Mouse (Mus musculus) neural tube, embryonic 15.5 days (tissue): Measurements from ENCODE around the gene Supt7l. TPM values are rescaled to one million over a fixed set of nuclear protein-coding genes. Genes with fewer than 3 reads are reported as not detected.

Source experiments
- ATAC-seq: fragments of 200-750 bp; cut with Nextera tagmentation; 2 replicates; pipeline ENCODE4 v1.8.0; 2017; ENCODE audit warnings: mild to moderate bottlenecking, moderate TSS enrichment, moderate library complexity; ENCODE audit not compliant: low FRiP score
- H3K27ac ChIP-seq: fragments of 300-500 bp; sonication (generic); replicated peaks from 2 replicates; pipeline ENCODE4 v1.5.1; 2015; ENCODE audit warnings: mild to moderate bottlenecking, inconsistent platforms
- H3K27me3 ChIP-seq: fragments of 300-500 bp; sonication (generic); replicated peaks from 2 replicates; pipeline ENCODE4 v1.6.1; 2015; ENCODE audit warnings: inconsistent platforms
- H3K36me3 ChIP-seq: fragments of 300-500 bp; sonication (generic); 2 replicates; pipeline ENCODE4 v1.6.1; 2015; ENCODE audit warnings: inconsistent platforms
- H3K4me1 ChIP-seq: fragments of 300-500 bp; sonication (generic); 2 replicates; pipeline ENCODE4 v1.6.1; 2015; ENCODE audit warnings: inconsistent platforms
- H3K4me2 ChIP-seq: fragments of 300-500 bp; sonication (generic); 2 replicates; pipeline ENCODE4 v1.6.1; 2015; ENCODE audit warnings: inconsistent platforms, mild to moderate bottlenecking, moderate library complexity
- H3K4me3 ChIP-seq: fragments of 300-500 bp; sonication (generic); replicated peaks from 2 replicates; pipeline ENCODE4 v1.5.1; 2015; ENCODE audit warnings: mild to moderate bottlenecking, inconsistent platforms
- H3K9ac ChIP-seq: fragments of 300-500 bp; sonication (generic); replicated peaks from 2 replicates; pipeline ENCODE4 v1.6.1; 2015; ENCODE audit warnings: mild to moderate bottlenecking, inconsistent platforms
- H3K9me3 ChIP-seq: fragments of 300-500 bp; sonication (generic); replicated peaks from 2 replicates; pipeline ENCODE4 v1.6.1; 2016; ENCODE audit warnings: inconsistent platforms
- WGBS: fragments of 180-500 bp; shearing (Covaris S2); methylation state at CpG from one replicate; pipeline ENCODE4 v1.1.7; 2015; ENCODE audit warnings: mixed read lengths; 5-methylcytosine and 5-hydroxymethylcytosine counted together
- polyA plus RNA-seq: library from polyadenylated mRNA; unstranded; fragments of >200 nt; fragmentation: Nextera tagmentation; extraction: Ambion mirVana; gene quantifications from 2 replicates; pipeline ENCODE4 v1.2.1, GENCODE M21; 2015

Gene Supt7l
- polyA plus RNA-seq, 1 experiment from 2014 or later: 25.5 TPM

GRCm38 (mm10) chr5:31559401-31559800, 31.8 kb upstream of the Supt7l start:
- H3K27me3 ChIP-seq: no peaks in the 10 kb centered on the region
- H3K4me2 ChIP-seq: no peak overlapping the region
- no peak for ATAC-seq
- no peak overlapping the region for H3K27ac ChIP-seq
- no peak overlapping the region for H3K9ac ChIP-seq
- H3K36me3 ChIP-seq: peaks cover 47% of the 10 kb centered on the region
- WGBS: 11% methylated on average over 1 of the region's 1 CpGs
- H3K9me3 ChIP-seq: no peaks in the 10 kb centered on the region
- no peaks in the 10 kb centered on the region for H3K4me1 ChIP-seq
- H3K4me3 ChIP-seq: no peak overlapping the region

- Histone ChIP-seq H3K4me2 (no peak overlapping the region), H3K4me3 (no peak overlapping the region), H3K4me1 (no peaks in the 10 kb centered on the region), H3K27me3 (no peaks in the 10 kb centered on the region), H3K36me3 (peaks cover 81% of the 10 kb centered on the region), H3K9me3 (no peaks in the 10 kb centered on the region), H3K9ac (no peak overlapping the region), H3K27ac (no peak overlapping the region)
- 89% methylated on average over 2 of the region's 2 CpGs for WGBS
- no peak for ATAC-seq
Measured at GRCm38 (mm10) chr5:31535228-31535627, 7.6 kb upstream of the Supt7l start.

DNA sequence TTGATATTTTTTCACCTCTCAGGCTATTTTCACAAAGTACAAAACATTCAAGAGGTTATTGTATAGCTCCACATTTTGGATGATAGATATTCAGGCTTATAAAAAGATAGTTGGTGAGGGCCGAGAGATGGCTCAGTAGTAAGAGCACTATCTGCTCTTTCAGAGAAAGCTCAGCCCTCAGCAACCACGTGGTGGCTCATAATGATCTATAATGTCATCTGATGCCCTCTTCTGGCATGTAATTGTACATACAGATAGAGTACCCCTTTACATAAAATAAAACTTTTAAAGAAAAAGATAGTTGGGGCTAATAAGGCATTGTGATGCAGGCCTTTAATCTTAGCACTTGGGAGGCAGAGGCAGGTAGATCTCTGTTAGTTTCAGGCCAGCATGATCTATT, 953 bp upstream of the Supt7l start:
- H3K36me3 ChIP-seq: peaks cover 44% of the 10 kb centered on the region
- H3K4me3 ChIP-seq: no peak overlapping the region
- H3K9ac ChIP-seq: no peak overlapping the region
- peak overlapping the region; percentile 97; the same call in 1 of the 2 replicates for H3K4me2 ChIP-seq
- WGBS: 62% methylated on average over 2 of the region's 2 CpGs
- H3K27ac ChIP-seq: no peak overlapping the region
- peaks cover 46% of the 10 kb centered on the region for H3K4me1 ChIP-seq
- no peaks in the 10 kb centered on the region for H3K27me3 ChIP-seq
- no peaks in the 10 kb centered on the region for H3K9me3 ChIP-seq
- ATAC-seq: no peak

DNA sequence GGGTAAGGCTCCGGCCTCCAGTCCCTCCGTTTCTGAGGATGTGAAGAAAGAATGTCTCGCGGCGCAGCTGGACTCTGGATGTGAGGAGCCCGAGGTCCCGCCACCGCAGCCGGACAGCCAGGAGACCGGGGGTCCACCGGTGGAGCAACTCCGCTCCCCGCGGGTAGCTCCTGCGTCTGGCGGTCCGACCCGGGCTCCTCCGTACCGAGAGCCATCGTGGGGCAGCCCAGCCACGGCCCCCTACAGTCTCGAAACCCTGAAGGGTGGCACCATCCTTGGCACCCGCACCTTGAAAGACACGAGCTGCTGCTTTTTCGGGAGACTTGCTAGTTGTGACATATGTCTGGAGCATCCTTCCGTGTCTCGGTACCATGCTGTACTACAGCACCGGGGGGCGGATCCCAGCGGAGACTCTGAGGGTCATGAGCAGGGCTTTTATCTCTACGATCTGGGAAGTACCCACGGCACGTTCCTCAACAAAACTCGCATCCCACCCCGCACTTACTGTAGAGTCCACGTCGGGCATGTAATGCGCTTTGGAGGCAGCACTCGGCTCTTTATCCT, 408 bp downstream of the Supt7l start:
- Histone ChIP-seq H3K9ac (peak overlapping the region; percentile 86), H3K36me3 (peaks cover 41% of the 10 kb centered on the region), H3K4me3 (peak overlapping the region; percentile 95), H3K27me3 (no peaks in the 10 kb centered on the region), H3K4me2 (peak overlapping the region; percentile 97), H3K27ac (peak overlapping the region; percentile 88), H3K4me1 (peaks cover 46% of the 10 kb centered on the region), H3K9me3 (no peaks in the 10 kb centered on the region)
- ATAC-seq: peak; percentile 76
- 4% methylated on average over 40 of the region's 40 CpGs for WGBS

- H3K4me2 ChIP-seq: peak within 1 kb of the TSS; percentile 97
- H3K36me3 ChIP-seq: peaks cover 37% of the 10 kb centered on the region
- peak within 1 kb of the TSS; percentile 88 for H3K27ac ChIP-seq
- under 1% methylated on average over 28 of the region's 28 CpGs for WGBS
- peak within 1 kb of the TSS; percentile 86 for H3K9ac ChIP-seq
- H3K4me1 ChIP-seq: peaks cover 46% of the 10 kb centered on the region
- H3K4me3 ChIP-seq: peak within 1 kb of the TSS; percentile 95
- no peaks in the 10 kb centered on the region for H3K9me3 ChIP-seq
- ATAC-seq: peak; percentile 93
- no peaks in the 10 kb centered on the region for H3K27me3 ChIP-seq
Measured at GRCm38 (mm10) chr5:31526354-31527116, 1.1 kb downstream of the Supt7l start, which contains the start of gene Slc4a1ap. TSS of gene Slc4a1ap (plus strand) at chr5:31526995.

GRCm38 (mm10) chr5:31520556-31520955, 7.1 kb downstream of the Supt7l start:
- H3K27ac ChIP-seq: no peak overlapping the region
- no peak overlapping the region for H3K4me2 ChIP-seq
- H3K36me3 ChIP-seq: peaks cover 66% of the 10 kb centered on the region
- no peaks in the 10 kb centered on the region for H3K9me3 ChIP-seq
- ATAC-seq: no peak
- no peak overlapping the region for H3K9ac ChIP-seq
- 93% methylated on average over 6 of the region's 6 CpGs for WGBS
- no peak overlapping the region for H3K4me3 ChIP-seq
- peaks cover 17% of the 10 kb centered on the region for H3K4me1 ChIP-seq
- H3K27me3 ChIP-seq: no peaks in the 10 kb centered on the region

GRCm38 (mm10) chr5:31512481-31512880, 15.1 kb downstream of the Supt7l start:
- no peak overlapping the region for H3K4me3 ChIP-seq
- ATAC-seq: no peak
- no peaks in the 10 kb centered on the region for H3K9me3 ChIP-seq
- peaks cover 90% of the 10 kb centered on the region for H3K36me3 ChIP-seq
- H3K9ac ChIP-seq: no peak overlapping the region
- no peaks in the 10 kb centered on the region for H3K27me3 ChIP-seq
- WGBS: 82% methylated on average over 1 of the region's 1 CpGs
- no peak overlapping the region for H3K4me2 ChIP-seq
- no peaks in the 10 kb centered on the region for H3K4me1 ChIP-seq
- H3K27ac ChIP-seq: no peak overlapping the region

GRCm38 (mm10) chr5:31504843-31505242, 22.8 kb downstream of the Supt7l start:
- no peak overlapping the region for H3K4me3 ChIP-seq

DNA sequence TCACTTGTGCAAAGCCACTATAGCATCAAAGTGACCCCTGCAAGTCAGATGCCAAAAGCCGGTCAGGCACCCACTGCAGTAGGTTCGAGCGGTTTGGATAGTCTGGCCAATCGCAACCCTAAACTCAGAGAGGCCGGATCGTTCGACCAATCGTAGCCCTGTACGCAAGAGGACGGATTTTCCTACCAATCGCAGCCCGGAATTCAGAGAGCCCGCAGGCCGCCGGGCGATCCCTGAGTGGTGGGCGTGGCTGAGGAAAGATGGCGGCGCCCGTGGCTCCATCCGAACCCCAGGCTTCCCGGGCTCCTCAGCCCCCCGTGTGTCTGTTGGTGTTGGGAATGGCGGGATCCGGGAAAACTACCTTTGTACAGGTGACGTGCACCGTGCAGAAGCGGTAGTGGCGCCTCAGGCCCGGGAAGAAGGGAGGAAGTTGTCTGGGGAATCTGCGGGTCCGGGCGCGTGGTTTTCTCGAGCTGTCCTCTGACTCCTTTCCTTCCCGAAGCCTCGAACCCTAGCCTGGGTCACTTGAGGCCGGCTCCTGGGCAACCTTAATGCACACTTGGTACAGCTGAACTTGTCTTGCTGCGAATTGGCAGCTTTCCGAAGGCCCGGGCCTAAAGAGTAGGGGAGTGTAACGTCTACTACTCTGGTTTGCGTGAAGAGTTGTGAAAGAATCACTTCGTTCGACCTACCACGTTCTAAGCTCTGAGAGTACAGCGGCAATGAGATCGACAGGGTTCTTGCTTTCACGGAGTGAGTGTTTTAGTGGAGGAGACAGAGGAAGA, 32.9 kb downstream of the Supt7l start, which contains the start of gene Gpn1:
TSS of gene Gpn1 (plus strand) at position 229 of the 785 bp plus-strand sequence.
- peak; percentile 100 for ATAC-seq
- H3K4me2 ChIP-seq: peak within 1 kb of the TSS; percentile 72
- H3K4me1 ChIP-seq: peaks cover 15% of the 10 kb centered on the region
- H3K9me3 ChIP-seq: no peaks in the 10 kb centered on the region
- under 1% methylated on average over 49 of the region's 49 CpGs for WGBS
- peaks cover 33% of the 10 kb centered on the region for H3K36me3 ChIP-seq
- H3K27ac ChIP-seq: peak within 1 kb of the TSS; percentile 70; the same call in 1 of the 2 replicates
- H3K4me3 ChIP-seq: peak within 1 kb of the TSS; percentile 67
- H3K27me3 ChIP-seq: 0 out of 2 replicates have a peak, but pooled peaks cover 2% of the 10 kb centered on the region
- peak within 1 kb of the TSS; percentile 64 for H3K9ac ChIP-seq

More at GRCm38 (mm10) chr5:31504843-31505242, 22.8 kb downstream of the Supt7l start:
- ATAC-seq: no peak
- H3K4me1 ChIP-seq: no peaks in the 10 kb centered on the region
- H3K36me3 ChIP-seq: peaks cover 87% of the 10 kb centered on the region
- H3K9ac ChIP-seq: no peak overlapping the region
- 93% methylated on average over 10 of the region's 10 CpGs for WGBS
- H3K27ac ChIP-seq: no peak overlapping the region
- no peaks in the 10 kb centered on the region for H3K27me3 ChIP-seq
- H3K9me3 ChIP-seq: no peaks in the 10 kb centered on the region
- no peak overlapping the region for H3K4me2 ChIP-seq

GRCm38 (mm10) chr5:31492031-31492430, 35.6 kb downstream of the Supt7l start:
- no peak overlapping the region for H3K9ac ChIP-seq
- 0 out of 2 replicates have a peak, but pooled peaks cover 2% of the 10 kb centered on the region for H3K27me3 ChIP-seq
- WGBS: 77% methylated on average over 1 of the region's 1 CpGs
- H3K27ac ChIP-seq: no peak overlapping the region
- ATAC-seq: no peak
- no peaks in the 10 kb centered on the region for H3K9me3 ChIP-seq
- H3K4me1 ChIP-seq: peaks cover 15% of the 10 kb centered on the region
- no peak overlapping the region for H3K4me3 ChIP-seq
- H3K36me3 ChIP-seq: peaks cover 7% of the 10 kb centered on the region
- H3K4me2 ChIP-seq: no peak overlapping the region

DNA sequence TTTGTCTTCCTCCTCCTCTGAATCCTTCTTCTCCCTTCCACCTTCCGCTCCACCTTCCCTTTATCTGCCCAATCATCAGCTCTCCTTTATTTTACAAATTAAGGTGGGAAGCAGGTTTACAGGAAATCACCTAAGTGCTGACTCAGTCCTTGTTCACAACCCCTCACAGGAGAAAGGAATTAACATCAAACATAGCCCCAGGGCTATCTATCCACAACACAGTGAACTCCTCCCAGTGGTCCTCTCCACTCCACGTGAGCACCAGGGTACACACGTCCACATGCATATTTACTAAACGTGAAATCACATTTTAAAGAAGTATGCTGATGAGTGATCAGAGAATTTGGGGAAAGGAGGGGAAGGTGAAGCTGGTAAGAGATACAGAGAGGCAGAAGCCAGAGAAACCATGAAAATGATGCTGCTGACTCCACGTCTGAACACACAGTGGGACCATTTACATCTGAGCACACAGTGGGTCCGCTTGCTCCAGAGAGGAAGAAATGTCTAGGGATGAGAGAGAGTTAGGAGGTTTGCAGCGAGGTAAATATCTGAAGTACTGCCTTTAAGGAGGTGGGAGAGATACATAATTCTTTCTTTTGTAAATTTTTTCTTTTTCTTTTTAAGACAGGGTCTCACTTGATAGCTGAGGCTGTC, 38.4 kb downstream of the Supt7l start:
- Histone ChIP-seq H3K4me2 (no peak overlapping the region), H3K9ac (no peak overlapping the region), H3K4me1 (peaks cover 3% of the 10 kb centered on the region), H3K4me3 (no peak overlapping the region), H3K27me3 (0 out of 2 replicates have a peak, but pooled peaks cover 2% of the 10 kb centered on the region), H3K27ac (no peak overlapping the region), H3K9me3 (no peaks in the 10 kb centered on the region), H3K36me3 (no peaks in the 10 kb centered on the region; the same call in 1 of the 2 replicates)
- WGBS: 81% methylated on average over 7 of the region's 7 CpGs
- no peak for ATAC-seq
